Mouse (Mus musculus) spleen, postnatal 4 days (tissue): ENCODE measurements around the gene Sf3a3.

Experiments used
- DNase-seq, 2 experiments: peaks; one replicate each; pipeline ENCODE4 v3.0.0; 2022; ENCODE audit warnings: low spot score in 2 of 2

Sf3a3 gene

DNA sequence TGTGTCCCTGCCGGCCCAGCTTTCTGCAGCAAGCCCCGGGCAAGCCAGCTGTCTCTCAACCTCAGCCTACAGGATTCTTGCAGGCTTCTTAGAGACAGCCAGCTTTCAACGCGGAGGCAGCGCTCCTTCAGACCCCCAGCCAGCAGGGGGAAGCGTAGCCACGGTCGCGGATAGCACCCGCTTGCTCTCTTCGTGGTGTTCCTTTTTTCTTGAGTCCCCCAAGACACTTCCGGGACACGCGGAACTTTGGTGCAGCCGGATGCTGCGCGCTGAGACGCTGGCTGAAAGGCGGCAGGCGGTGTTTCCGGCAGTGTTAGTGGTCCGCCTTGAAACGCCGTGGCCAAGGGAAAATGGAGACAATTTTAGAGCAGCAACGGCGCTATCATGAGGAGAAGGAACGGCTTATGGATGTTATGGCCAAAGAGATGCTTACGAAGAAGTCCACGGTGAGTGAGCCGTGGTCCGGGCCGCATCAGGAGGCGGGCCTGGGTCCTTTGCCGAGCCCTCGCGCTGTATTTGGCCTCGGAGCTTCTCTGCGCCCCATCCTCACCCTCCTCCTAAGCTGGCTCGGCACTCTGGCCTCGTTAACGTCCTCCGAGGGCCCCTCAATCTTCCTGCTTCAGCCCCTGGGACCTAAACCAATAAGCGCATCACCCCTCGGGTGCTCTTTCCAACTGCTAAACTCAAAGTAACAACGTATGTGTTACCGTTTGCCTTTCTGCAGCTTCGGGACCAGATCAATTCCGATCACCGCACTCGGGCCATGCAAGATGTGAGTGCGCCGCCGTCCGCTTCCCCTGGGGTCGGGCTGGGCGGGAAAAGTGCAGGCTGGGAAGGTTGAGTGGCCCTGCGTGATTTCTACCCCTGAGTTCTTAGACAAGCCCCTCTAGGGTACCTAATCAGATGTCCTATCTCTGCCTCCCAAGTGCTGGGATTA, at the start of gene Sf3a3:
Gene Sf3a3 (plus strand): TSS at position 232 of the 937 bp plus-strand sequence.
- peak; percentile 94 to 96 for DNase-seq

DNA sequence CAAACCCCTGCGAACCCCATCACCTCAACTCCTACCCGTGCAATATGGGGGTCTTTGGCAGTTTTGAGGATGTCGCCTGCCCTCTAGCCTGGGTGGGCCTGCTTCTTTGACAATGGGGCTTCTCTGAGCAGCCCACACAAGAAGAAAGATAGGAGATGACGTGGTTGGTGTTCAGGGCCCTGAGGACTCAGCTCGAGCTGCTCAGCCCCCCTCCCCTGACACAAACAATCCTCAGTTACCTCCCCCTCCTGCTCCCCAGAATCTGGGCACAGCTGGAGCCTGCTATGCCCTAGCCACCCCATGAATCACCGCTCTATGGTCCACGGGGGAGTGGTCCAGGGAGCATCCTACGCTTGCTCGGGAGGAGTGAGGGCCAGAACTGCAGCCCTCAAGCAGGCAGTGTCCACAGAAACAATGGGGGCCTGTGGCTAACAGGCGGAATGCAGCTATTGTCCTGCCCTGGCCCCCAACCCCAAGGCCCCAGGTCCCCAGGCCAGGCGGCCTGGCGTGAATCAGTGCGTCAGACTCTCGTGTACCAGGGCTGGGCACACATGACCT, 47.0 kb upstream of the Sf3a3 start:
- DNase-seq, result no peak

DNA sequence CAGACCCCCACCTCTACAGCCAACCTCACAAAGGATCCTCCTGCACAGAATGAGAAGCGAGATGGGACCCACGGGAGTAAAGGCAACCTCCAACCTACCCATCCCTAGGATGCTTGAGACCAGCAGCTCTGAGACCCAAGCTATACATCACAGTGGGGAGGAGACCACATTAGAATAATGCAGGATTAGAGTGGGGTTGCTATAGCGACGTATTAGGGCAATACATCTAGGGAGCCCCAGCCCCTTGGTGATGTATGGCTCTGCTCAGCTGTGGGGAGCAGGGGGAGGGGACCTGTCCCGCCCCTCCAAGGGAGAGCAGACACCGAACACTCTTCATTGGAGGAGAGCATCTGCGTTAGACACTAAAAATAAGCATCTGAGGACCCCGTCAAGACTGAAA, 46.5 kb upstream of the Sf3a3 start:
- DNase-seq, result no peak

GRCm38 (mm10) chr4:124670232-124670631, 44.3 kb upstream of the Sf3a3 start:
- no peak for DNase-seq

- DNase-seq, result no peak
Measured at GRCm38 (mm10) chr4:124671583-124671982, 43.0 kb upstream of the Sf3a3 start.

- DNase-seq, result no peak
Measured at GRCm38 (mm10) chr4:124672347-124673320, 41.9 kb upstream of the Sf3a3 start.

DNA sequence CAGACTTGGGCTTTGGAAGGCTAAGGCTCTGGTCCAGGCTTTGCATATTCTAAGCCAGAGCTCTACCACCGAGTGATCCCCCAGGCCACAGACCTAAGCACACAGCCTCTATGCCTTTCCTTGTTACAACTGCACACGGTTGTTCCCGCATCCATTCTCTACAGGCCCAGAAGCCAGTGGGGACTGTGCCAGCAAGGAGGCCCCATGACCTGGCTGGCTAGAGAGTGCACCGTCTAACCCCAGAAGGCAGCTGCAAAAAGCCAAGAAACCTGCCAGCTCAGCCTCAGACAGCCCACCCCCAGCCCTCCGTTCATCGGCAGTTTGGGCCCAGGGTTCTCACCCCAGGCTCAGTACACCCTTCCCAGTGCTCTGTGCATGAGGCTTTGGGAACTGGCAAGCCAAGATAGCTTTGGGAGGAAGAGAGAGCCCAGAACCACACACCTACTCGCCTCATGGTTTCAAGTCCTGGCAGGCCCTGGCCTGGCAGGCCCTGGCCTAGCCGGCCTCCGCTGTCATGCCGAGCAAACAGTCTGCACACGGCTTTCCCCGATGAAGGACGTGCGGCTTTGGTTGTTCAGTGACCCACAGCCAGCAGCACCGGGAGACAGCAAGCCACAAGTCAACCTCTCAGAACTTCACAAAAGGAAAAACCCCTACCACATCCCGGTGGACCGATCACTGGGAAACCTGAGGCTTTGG, 40.1 kb upstream of the Sf3a3 start:
- no peak for DNase-seq

- peak in 1 of 2 experiments; percentile 74 for DNase-seq
Measured at GRCm38 (mm10) chr4:124675037-124675436, 39.5 kb upstream of the Sf3a3 start.

DNA sequence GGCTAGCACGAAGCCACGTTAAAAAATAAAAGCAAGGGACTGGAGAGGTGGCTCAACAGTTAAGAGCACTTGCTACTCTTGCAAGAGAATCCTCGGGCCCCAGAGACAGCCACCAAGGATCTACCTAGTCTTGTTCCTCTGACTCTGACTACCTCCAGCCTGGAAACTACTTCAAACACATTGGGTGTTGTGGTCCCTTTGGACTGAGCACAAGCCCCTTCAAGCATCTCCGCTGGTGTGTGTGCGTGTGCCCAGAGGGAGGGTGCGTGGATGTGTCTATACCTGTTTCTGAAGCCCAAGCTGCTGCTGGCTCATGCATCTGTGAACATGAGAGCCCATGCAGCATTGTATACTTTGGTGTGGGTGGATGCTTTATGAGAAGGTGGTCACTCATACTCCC, 38.6 kb upstream of the Sf3a3 start:
- no peak for DNase-seq

DNA sequence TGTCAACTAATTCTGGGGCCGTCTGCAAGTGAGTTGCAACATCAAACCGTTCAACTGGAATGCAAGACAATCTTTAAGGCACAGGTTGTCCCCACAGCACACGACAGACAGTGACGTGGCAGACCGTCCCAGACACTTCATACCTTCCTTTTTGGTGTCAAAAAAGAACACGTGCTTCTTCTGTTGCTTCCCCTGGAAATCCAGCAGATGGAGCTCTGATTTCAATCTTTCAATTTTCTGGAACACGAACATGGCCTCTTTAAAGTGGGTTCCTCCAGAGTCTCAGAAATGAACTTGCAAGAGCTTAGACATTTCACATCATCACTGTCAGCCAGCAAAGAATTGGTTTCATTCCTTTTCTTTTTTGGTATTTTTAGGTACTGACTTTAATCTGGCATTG, 32.3 kb upstream of the Sf3a3 start:
- DNase-seq, result no peak

GRCm38 (mm10) chr4:124683474-124683873, 31.1 kb upstream of the Sf3a3 start:
- no peak for DNase-seq

GRCm38 (mm10) chr4:124685004-124685403, 29.6 kb upstream of the Sf3a3 start:
- DNase-seq, result no peak

DNA sequence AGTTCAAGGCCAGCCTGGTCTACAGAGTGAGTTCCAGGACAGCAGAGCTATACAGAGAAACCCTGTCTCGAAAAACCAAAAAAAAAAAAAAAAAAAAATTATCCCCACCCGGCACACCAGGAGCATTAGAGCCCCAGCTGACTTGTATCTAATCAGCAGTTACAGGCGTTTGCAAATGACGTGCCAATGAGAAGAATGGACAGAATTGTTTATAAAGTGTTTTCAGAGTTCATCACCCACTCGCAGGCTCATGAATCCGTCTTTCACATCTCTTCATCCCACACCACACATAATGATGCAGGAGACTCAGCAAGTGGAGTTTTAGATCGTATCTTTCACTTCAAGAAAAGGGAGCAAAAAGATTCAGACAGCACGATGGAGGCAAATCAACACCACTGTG, 29.1 kb upstream of the Sf3a3 start:
- no peak for DNase-seq

DNA sequence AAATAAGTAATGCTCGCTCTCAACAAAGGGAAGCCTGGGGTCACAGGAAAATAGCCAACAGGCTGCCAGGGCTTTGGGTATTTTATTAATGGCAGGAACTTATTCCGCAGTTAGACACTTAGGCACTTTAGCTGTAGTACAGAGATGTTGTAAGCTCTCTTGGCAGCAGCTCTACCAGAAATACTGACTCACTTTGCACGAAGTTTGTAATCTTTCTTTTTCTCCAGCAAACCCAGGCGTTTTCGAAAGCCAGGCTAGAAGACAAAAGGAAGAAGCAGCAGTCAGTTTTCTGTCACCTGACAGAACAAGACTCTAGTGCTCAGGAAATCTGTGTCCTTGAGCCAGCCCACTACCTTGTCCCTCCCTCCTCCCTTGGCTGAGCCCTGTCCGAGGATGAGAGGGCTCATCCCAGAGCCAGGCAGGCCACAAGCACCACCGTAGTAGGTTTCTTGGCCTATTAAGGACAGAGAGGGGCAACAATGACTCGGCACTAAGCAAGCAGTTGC, 28.6 kb upstream of the Sf3a3 start:
- no peak for DNase-seq

DNA sequence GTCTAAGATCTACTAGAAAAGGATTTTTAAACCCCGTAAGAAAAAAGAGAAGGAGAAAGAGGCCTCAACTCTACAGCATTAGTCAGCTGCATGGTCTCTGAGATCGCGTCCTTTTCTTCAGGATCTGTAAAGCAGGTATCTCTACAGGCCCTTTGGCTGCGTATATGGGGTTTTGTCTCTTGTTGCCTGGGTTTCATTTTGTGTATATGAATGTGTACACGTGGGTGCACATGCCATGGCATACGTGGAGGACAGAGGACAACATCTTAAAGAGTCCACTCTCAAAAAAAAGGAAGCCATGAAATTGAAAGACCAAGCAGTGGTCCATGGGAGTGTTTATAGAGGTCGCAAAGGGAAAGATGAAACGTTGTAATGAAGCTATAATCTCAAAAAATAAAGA, 23.1 kb upstream of the Sf3a3 start:
- no peak for DNase-seq

DNA sequence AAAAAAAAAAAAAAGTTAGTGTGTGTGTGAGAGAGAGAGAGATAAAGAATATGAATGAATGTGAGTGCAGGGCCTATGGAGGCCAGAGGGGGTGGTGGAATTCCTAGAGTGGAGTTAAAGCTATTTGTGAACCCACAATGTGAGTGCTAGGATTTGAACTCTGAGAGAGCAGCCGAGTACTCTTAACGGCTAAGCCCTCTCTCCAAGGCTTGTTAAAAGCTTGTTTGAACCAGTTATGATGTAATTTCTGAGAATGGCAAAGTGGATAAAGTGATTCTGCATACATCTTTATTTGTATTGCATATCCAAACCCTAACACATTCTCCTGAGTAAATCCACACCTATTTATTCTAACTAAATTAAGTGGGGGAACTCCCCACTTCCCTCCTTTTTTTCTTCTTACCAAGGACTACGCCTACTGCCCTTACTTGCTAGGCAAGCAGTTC, 22.1 kb upstream of the Sf3a3 start:
- DNase-seq, result no peak

DNA sequence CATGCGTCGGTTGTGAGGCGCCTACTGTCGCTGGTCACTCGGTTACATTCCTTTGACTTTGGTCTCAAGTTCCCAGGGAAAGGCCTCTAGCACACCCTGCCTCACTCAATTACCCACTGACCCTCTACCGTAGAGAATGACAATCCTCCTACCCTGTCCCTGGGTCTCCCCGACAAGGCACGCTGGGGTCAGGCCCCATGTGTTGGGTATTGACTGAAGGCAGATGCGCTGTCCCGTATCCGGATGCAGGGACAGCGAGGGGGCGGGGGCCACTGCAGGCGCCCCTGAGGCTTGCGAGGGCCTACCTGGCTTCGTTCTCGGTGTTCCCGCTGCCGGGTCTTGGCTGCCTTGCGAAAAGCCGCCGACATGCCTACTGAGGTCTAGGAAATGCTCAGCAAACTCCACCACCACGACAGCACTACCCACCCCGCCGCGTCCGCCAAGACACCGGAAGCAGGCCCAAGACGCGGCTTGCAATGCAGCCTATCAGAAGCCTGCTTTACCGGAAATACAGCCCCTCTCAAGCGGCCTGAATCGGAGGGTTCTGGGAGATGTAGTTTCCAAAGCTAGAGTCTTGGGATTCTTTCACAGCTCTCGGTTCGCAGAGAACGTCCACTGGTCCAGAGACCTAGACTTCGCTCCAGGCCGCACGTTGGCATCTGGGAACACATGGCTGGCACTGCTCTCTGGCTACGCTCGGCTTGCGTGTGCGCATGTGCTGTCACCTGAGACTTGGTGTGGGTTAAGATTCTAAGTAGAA, 21.3 kb upstream of the Sf3a3 start, which contains the start of gene Utp11:
Gene Utp11 (minus strand): TSS at position 466 of the 760 bp plus-strand sequence.
- peak; percentile 81 to 91 for DNase-seq

GRCm38 (mm10) chr4:124694572-124694971, 20.0 kb upstream of the Sf3a3 start:
- DNase-seq, result no peak

GRCm38 (mm10) chr4:124695786-124696516, 18.6 kb upstream of the Sf3a3 start:
- no peak for DNase-seq

GRCm38 (mm10) chr4:124699791-124700190, 14.8 kb upstream of the Sf3a3 start:
- no peak for DNase-seq
